Mouse (Mus musculus) telencephalon, adult 2 months (tissue): ENCODE data around the gene Tcf15.

Source experiments
- DNase-seq: peaks from one replicate; pipeline ENCODE4 v3.0.0-alpha.2; 2011; ENCODE audit warnings: low read depth, low spot score

Gene Tcf15

DNA sequence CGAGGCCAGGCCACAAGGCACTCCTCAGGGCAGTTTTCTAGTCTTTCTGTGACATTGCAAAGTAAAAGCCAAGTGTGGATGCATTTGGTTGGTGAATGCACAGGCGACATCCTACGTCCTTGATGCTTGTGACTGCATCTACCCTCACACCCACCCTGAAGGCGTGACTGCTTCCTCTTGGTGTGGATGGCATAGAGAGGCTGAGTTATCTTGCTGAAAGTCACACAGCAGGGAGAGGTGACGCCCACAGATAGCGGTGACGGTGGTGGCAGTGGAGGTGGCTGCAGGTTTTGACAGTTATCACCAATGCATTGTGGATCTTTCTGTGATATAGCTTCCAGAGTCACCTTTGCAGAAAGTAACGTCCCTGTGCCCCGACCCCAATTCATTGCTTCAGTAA is 20.5 kb upstream of the Tcf15 start:
- DNase-seq: no peak

DNA sequence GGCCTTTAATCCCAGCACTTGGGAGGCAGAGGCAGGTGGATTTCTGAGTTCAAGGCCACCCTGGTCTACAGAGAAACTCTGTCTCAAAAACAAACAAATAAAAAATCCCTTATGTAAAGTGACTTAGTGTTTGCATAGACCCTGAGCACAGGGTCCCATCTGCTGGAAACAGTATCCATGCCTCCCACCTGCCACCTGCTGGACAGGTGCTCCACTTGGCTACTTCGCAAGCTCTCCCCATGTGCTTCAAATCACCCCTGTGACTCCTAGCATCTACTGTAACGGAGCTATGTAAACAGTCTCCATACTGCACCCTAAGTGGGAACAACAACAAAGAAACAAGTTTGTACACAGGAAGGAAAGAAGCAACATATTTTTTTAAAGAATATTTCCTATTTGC is 14.8 kb upstream of the Tcf15 start:
- DNase-seq: no peak

DNA sequence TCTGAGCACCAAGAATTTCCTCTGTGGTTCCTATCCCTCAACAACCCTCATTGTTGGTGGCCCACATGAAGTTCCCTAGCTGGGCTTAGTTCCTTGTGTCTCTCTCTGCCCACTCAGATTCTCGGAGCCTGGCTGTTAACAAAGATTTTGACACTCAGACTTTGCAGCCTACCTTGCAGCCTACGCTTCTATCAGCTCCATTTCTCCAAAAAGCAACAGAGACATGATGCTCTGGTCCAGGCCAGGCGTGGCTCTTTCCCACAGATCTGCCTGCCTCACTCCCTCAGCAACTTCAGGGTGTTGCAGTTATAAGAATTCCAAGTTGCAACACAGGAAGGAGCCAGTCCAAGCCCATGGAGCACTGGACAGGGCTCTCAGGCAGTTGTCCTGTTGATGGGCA is 13.6 kb upstream of the Tcf15 start:
- DNase-seq: peak; percentile 77

DNA sequence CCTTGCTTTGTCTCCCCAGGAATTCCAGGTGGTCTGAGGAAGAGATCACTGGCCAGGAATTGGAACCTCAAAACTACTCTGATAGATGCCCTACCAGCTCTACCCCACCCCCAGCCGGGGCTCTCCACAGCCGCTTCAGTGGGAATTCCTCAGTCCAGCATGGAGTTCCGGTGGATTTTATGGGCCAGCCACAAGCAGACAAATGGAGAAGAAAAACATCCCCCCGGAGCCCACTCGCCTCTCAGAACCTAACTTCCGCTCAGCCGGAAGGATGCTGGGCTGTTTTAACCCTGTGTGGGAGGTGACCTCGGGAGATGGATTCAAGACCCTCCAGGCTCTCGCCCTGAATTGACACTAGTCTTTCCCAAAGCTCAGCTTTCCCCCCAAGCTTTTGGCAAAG is 11.3 kb upstream of the Tcf15 start:
- DNase-seq: no peak

DNA sequence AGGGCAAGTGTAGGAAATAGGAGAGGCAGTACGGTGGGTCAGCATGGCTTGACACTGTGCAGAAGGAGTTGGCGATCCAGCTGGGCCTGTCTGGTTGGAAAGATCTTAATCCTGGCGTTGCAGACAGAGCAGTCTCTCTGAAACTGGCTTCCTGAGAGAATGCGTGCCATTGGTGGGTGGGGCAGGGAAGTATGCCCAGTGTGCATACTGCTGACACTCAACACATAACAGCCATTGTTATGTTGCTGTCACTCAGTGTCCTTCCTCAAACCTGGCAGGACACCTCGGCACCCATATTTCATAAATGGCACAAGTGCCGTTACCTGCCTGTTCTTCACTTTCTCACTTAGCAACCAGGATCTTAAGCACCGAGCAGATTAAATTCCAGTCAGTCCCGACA is 10.7 kb upstream of the Tcf15 start:
- no peak for DNase-seq

DNA sequence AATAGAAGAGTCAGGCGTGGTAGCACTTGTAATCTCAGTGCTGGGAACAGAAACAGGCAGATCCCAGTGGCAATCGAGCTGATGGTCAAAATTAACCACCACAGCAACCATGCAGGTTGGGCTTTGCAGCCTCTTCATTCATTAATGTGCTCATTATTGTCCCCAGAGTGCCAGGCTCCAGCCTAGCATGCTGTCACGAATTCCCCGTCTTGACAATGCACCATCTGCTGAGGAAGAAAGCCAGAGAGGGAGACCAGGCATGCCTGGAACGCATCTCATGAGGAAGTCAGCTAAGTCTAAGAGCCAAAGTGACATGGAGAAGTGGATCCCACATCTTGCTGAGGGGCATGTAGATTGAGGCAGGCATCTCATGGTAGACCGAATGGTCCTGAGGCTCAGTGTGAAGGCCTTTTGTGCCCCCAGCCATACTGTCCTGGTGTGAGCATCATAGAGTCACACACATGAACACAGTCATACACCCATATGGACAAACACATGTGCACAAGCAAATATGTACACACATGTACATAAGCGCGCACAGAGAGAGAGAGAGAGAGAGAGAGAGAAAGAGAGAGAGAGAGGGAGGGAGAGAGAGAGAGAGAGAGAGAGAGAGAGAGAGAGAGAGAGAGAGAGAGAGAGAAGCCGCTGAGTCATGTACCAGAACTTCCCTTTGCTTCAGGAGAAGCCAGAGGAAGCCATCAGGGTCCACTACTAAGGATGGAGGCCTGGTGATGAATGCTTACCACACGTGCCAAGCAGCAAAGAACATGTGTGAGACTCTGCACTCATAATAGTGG is 4.0 kb upstream of the Tcf15 start:
- DNase-seq: peak; percentile 29

DNA sequence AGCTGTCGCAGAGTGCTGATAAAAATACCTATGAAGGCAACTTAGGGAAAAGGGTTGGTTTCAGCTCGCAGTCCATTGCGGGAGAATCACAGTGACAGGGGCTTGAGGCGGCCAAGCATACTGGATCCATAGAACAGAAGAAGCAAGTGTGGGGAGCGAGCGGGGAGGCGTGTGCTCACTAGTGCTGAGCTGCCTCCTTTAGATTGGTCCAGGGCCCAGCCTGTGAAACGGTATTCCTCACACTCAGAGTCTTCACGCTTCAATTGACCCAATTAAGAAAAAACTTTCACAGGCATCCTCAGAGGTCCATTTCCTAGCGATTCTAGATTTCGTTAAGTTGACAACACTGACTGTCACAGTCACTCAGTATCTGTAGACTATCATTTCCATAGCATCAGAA is 2.4 kb upstream of the Tcf15 start:
- DNase-seq: no peak

DNA sequence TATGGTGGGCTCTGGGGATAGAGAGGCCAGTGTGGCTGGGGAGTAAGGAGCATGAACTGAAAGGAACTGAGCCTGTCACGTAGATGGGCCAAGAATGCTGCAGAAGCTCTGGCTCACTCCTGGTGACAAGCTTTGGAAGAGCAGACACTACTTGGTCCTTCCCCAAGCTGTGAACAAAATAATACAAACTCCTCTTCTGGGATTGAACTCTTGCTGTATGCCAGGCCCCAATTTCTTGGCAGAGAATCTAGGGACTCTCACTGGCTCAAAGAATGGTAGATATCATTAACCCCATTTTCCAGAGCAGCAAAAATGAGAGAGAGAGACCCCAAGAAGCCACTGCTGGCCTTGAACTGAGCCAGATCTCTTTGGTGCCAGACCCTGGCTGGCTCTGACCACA is 1.9 kb upstream of the Tcf15 start:
- no peak for DNase-seq

DNA sequence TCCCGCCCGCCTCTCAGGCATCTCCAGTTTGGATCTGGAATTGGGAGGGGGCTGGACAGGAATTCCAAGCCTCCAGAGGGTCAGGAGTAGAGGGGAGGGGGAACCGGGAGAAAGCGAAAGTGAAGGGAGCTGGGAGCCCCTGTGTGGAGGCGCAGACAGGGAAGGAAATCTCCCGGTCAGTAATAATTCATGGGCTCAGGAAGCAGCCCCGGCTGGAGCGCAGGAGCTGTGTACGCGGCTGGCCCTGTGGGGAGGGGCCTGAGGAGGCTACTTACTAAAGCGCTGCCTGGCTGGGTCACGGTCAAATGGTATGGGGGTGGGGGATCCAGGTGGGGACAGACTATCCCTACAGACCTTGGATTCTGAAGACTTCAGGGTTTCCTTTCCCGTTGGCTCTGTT is 1.3 kb upstream of the Tcf15 start:
- DNase-seq: no peak

DNA sequence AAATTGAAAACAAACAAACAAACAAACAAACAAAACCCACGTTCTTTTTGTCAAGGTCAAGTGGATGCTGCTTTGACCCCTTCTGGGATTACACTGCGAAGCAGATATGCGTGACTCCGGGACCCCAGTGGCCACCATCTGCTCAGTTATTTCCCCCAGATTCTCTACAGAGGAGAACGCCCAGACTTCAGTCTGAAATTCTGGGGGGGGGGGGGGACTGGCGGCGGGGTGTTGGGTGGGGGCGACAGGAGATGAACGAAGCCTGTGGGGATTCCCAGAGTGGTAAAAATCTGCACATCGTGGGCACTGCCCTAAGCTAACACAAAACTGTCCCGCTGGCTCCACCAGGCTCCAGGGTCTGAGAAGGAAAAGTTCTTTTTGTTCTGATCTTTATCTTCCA is 790 bp upstream of the Tcf15 start:
- no peak for DNase-seq

DNA sequence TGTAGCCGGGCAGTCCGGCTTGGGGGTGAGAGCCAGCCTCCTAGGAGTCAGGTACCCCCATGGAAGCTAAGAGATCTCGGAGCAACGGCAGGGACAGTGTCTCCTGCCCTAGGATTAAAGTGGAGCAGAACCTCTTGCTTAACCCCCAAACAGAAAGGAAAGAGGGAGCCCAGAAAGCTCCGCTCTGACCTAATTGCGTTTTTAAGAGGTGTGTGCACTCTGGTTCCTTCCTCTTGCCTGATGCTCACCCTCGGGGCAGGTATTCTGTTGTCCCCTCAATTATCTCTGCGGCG is 743 bp downstream of the Tcf15 start:
- DNase-seq: no peak

DNA sequence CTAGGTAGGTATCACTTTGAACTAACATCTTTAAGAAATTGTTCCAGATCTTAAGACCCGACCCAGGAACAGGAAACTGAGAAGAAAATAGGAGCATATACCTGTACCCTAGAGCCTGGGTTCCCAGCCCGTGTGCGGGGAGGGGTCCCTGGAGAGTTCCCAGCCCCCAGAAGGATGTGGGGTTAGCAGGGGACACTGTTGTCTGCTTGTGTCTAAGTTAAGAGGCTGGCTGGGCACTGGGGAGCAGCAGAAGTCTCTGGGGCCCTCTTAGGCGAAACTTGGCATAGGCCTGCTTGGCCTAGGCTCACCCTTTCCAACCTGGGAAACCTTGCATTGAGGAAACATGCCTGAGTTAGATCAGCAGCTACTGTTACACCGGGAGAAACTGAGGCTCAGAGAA is 1.1 kb downstream of the Tcf15 start:
- no peak for DNase-seq

DNA sequence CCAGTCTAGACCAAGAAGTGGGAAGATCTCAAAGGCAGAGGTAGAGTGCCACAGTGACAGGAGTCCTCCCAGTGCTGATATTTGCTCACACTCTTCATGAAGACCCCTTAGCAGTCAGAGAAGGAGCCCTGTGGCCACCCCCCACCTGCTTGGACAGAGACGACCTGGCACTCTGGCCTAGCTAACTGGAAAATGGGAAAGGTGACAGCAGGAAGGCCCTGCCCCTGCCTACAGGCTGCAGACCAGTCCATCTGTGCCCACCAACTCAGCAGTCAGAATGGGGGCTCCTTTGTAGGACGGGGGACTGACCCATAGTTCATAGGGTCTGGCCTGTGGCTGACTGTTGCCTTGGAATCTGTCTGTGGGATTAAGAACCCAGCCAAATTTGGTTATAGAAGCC is 2.4 kb downstream of the Tcf15 start:
- no peak for DNase-seq

DNA sequence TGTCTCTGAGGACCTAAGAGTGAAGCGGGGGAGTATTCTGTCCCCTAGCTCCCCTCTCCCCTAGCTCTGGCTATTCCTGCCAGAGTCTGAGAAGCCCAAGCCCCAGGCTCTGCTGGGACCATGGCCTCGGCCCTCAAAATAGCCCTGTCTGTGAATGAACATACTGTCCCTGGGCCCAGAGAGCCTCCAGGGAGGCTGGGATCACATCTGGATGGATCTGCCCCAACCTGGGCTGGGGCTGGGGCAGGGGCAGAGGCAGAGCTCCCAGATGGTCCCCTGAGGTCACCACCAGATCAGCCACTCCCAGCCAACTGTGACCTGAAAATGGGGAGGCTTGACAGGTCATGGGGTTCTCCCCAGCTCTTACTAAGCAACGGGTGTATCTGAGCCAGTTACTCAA is 3.7 kb downstream of the Tcf15 start:
- no peak for DNase-seq

DNA sequence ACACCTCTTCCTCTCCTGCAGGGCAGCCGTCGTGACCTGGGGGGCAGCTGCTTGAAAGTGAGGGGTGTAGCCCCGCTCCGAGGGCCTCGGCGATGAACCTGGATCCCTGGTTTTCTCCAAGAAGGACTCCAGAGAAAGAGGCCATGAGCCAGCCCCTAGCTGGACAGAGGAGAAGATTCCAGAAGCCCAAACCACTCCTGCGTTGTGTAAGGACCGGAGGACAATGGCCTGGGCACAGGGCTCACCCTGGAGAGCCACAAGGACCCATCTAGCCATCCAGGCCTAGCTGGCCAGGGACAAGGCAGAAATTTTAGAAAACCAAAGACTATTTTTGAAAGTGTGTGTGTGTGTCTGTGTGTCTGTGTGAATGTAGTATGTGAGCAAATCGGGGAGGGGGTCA is 5.3 kb downstream of the Tcf15 start:
- DNase-seq: no peak

DNA sequence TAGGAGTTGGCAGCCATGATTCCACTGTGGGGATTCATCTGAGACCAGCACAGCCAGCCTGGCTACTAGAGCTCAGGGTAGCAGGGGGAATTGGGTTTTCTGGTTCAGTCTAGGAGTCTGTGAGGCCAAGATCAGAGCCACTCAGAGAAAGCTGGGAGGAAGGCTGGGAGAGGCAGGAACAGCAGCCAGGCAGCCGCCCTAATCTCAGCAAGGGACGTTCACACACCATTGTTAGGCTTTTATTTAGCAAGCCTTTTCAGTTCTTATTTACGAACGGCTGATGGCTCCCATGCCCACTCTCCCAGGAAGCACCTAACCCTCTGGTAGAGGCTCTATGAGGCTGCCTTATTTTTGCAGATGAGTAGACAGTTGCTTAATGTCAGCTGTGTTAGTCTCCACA is 6.5 kb downstream of the Tcf15 start:
- DNase-seq: no peak

DNA sequence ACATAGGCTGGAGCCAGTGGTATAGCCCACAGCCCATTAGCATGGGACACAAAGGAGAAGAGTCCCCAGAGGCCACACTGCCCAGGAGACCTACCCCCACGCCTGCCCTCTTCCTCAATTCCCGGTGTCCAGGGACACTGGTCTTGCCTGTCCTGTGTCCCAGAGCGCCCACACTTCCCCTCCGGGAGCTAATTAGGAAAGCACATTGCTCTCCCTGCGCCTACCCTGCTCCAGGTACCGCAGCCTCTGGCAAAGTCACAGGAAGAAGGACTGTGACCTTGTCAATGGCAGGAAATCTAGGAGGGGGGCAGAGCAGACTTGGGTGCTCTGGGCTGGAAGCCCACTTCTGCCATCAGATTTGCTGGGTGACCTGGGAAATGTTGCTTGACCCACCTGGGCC is 7.0 kb downstream of the Tcf15 start:
- no peak for DNase-seq

DNA sequence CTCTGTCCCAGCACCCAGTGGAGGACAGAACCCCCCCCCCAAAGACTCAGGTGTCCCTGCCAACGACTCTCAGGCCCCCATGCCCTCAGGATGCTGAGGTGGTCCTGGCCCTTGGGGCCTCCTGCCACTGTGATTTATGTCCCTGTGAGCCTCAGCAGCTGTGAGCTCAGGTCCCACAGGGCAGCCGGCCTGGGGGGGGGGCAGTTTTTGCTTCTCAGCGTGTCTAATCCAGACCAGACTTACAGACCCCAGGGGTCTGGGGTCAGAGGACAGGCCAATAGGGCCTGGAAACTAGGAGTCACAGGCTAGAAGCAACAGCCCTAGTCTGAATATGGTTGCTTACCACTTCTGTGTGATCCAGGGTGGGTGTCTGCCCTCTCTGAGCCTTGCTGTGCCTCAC is 10.0 kb downstream of the Tcf15 start:
- DNase-seq: no peak

DNA sequence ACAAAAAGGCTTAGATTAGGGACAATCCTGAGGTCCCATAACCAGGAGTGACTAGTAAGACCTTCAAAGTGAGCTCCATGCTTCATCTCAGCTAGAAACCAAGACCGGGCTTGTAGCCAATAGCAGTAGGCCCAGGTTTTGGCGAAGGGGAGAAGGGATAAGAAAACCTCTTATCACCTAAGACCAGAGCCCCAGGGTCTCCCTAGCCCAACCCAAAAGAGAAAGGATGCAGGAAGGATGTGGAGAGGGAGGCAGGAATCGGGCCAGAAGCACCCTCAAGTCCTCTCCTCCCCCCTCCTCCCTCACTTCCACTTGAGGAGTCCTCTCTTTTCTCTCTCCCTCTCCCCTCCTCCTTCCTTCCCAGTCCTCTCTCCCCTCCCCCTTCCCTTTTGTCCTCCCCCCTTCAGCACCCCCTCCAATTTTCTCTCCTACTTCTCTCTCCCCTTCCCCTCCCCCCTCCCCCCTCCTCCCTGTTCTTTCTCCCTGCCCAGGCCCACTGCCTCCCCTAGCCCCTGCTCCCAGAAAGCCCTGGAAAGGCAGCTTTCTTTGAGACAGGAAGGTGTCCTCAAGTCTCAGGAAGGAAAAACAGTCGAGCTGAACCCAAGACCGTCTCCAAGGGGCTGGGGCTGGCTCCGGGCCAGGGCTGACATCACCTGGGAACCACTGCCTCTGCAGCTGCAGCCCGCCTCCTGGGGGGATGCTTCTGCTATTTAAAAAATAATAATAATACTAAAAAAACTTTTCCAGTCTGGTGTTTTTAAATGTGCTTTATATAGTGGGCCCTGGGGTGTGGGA is 12.2 kb downstream of the Tcf15 start:
- DNase-seq: no peak

DNA sequence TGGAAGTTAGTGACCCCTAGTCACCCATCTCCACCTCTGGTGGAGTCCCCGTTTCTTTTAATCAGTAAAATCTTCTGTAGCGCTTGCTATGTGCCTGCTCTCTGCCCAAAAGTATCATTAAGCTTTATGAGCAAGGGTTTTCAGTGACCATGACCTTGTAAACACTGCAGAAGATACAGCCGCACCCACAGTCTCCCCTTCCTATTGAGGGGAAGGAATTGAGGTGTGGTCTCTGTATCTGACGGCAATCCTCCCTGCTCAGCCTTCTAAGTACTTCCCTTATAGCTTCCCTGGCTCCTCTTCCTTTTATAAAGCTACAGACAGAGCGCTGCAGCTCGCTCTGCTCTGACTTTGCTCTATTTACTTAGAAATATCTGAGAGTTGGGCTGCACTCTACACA is 13.1 kb downstream of the Tcf15 start:
- no peak for DNase-seq

DNA sequence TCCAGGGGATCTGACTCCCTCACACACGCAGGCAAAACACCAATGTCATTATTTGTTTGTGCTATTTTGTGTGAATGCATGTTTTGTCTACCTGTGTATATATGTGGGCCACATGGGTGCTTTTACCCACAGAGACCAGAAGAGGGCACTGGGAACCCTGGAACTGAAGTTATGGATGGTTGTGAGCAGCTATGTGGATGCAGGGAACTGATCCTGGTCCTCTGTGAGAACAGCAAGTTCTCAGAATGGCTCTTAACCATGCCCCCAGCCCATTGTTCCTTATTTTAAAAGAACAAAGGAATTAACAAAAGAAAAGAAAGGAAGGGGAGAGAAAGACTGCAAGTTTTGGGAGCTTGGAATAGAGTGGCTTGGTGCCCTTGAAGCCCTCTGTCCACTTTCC is 16.1 kb downstream of the Tcf15 start:
- no peak for DNase-seq

DNA sequence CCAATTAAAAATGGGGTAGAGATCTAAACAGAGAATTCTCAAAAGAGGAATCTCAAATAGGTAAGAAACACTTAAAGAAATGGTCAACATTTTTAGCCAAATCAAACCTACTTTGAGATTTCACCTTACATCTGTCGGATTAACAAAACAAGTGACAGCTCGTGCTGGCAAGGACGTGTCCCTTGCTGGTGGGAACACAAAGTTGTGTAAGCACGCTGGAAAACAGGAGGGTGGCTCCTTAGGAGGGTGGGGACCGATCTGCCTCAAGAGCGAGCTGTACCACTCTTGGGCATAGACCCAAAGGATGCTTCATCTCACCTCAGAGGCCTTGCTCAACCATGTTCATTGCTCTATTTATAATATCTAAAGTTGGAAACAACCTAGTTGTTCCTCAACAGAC is 22.9 kb downstream of the Tcf15 start:
- no peak for DNase-seq

DNA sequence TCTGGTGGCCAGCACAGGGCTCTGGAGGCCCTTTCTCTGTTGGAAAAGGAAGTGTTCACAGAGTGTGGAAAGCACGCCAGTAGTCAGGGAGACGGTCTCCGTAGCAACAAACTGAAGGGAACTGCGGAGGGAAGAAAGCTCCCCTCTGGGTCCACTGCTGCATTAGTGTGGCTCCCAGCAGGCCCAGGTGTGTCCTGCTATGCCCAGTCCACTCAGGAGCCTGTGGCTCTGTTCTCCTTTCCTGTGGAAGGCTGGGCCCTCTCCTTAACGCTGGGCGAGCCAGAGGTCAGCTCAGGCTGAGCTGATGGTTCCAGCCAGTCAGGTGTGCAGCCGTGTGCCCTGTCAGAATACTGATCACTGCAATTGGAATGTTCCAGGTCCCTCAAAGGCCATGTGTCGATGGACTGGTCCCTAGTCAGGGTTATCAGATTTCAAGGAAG is 24.5 kb downstream of the Tcf15 start:
- DNase-seq: peak; percentile 40

DNA sequence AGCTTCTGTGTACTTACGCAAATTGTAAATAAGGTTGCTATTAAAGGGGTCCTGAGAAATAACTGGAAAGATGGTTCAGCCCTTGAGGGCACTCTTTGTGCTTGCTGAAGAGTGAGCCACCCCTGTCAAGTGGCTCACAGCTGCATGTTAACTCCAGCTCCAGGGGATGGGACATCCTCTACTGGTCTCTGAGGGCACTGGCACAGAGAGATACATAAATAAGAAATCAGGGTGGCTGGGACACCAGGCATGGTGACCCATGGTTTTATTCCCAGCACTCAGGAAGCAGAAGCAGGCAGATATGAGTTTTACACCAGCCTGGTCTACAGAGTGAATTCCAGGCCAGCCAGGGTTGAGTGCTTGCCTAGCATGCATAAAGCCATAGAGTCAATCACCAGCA is 26.0 kb downstream of the Tcf15 start:
- no peak for DNase-seq
